ENCODE assay signal across 19 mouse cellular contexts in genomic region chr12:34677110-34677509, GRCm38 (mm10).
DNase-seq lines count a peak whose midpoint lies in the region; TF ChIP-seq lines count a peak whose summit lies in the region.
"Had no signal": no experiment of that assay in that cellular context is flagged by ENCODE, and none has a peak within 500 bp of the region (broad histone marks: within the 10 kb centered on the region; RNA-seq: fewer than 3 reads in every experiment).

No protein-coding gene starts in this region.

- H3K4me3 ChIP-seq in left cerebral cortex, adult 2 months: no peak overlapping the region

- DNase-seq in 416B (ENCODE audit: low read depth): peak; percentile 51
- peak; percentile 53 for DNase-seq in brain, adult 2 months (ENCODE audit: low read depth, low spot score)
- DNase-seq in brain, embryonic 14.5 days (ENCODE audit: low read depth): peak; percentile 19
- no peak for DNase-seq in cerebellum, adult 18-20 months
- no peak for DNase-seq in heart, adult 8-10 months (ENCODE audit: low spot score)
- no peak for DNase-seq in left cerebral cortex, adult 2 months (ENCODE audit: extremely low spot score in 1 of 2, low spot score in 2 of 2)
- DNase-seq: adrenal gland, adult 2 months; adrenal gland, adult 8-10 months; adrenal gland, postnatal 10 days; adrenal gland, postnatal 14 days; adrenal gland, postnatal 25 days; adrenal gland, postnatal 36 days; B cell, adult 2 months; cerebellum, adult 11 months; cerebellum, adult 11-12 months; cerebellum, adult 2 months; cerebellum, adult 8-10 months; cerebellum, adult 9-10 months; cerebellum, adult 9-11 months had no signal

- H3K27ac ChIP-seq in left cerebral cortex, adult 2 months: no peak overlapping the region

- no peak for TF ChIP-seq CTCF in brain, embryonic 14.5 days (IDR thresholded peaks at IDR 0.05; ENCODE audit: borderline replicate concordance, extremely low read depth, insufficient read depth, insufficient read length)
- no peak for TF ChIP-seq CTCF in left cerebral cortex, adult 2 months (IDR thresholded peaks at IDR 0.05)

- TF ChIP-seq POLR2A in brain, embryonic 14.5 days (IDR thresholded peaks at IDR 0.05; ENCODE audit: borderline replicate concordance, extremely low read depth, insufficient read depth, insufficient read length, poor library complexity, severe bottlenecking): no peak

- intact Hi-C loops in left cerebral cortex, adult 2 months (cut with DNase I): no loop called here

Comparison
In these comparisons a context has a peak if more than half of its experiments do, and no peak if none do; other contexts are left out.
1. DNase-seq: peak in 416B (single experiment), brain, adult 2 months (single experiment) and brain, embryonic 14.5 days (single experiment); none in cerebellum, adult 18-20 months (0 of 2), heart, adult 8-10 months (single experiment) and left cerebral cortex, adult 2 months (0 of 2).